Mouse (Mus musculus) hindbrain, embryonic 12.5 days (tissue): ENCODE results near the gene Gm4922. TPM values are rescaled to one million over a fixed set of nuclear protein-coding genes. Genes with fewer than 3 reads are reported as not detected.

Experiments used
- ATAC-seq: fragments of 200-750 bp; cut with Nextera tagmentation; 2 replicates; pipeline ENCODE4 v1.8.0; 2017; ENCODE audit warnings: moderate TSS enrichment; ENCODE audit not compliant: low FRiP score
- H3K27ac ChIP-seq: fragments of 300-500 bp; sonication (generic); 2 replicates; pipeline ENCODE4 v1.5.1; 2016; ENCODE audit warnings: mild to moderate bottlenecking
- H3K27me3 ChIP-seq: fragments of 300-500 bp; sonication (generic); 2 replicates; pipeline ENCODE4 v1.6.1; 2016; ENCODE audit warnings: mild to moderate bottlenecking
- H3K36me3 ChIP-seq: fragments of 300-500 bp; sonication (generic); 2 replicates; pipeline ENCODE4 v1.6.1; 2016; ENCODE audit warnings: mild to moderate bottlenecking
- H3K4me1 ChIP-seq: fragments of 300-500 bp; sonication (generic); 2 replicates; pipeline ENCODE4 v1.6.1; 2016
- H3K4me2 ChIP-seq: fragments of 300-500 bp; sonication (generic); replicated peaks from 2 replicates; pipeline ENCODE4 v1.6.1; 2016; ENCODE audit warnings: mild to moderate bottlenecking
- H3K4me3 ChIP-seq: fragments of 300-500 bp; sonication (generic); 2 replicates; pipeline ENCODE4 v1.5.1; 2016; ENCODE audit warnings: mild to moderate bottlenecking
- H3K9ac ChIP-seq: fragments of 300-500 bp; sonication (generic); 2 replicates; pipeline ENCODE4 v1.6.1; 2016; ENCODE audit warnings: mild to moderate bottlenecking, moderate library complexity
- H3K9me3 ChIP-seq: fragments of 300-500 bp; sonication (generic); replicated peaks from 2 replicates; pipeline ENCODE4 v1.6.1; 2016; ENCODE audit warnings: mild to moderate bottlenecking
- WGBS: fragments of 180-500 bp; shearing (Covaris S2); methylation state at CpG from one replicate; pipeline ENCODE4 v1.1.7; 2016; 5-methylcytosine and 5-hydroxymethylcytosine counted together
- polyA plus RNA-seq: library from polyadenylated mRNA; unstranded; fragments of >200 nt; fragmentation: Nextera tagmentation; extraction: Ambion mirVana; gene quantifications from 2 replicates; pipeline ENCODE4 v1.2.1, GENCODE M21; 2016

Gm4922 gene
- polyA plus RNA-seq: 0.16 and 0.25 TPM in 2 replicates

- 94% methylated on average over 1 of the region's 1 CpGs for WGBS
- no peaks in the 10 kb centered on the region for H3K36me3 ChIP-seq
- ATAC-seq: no peak
These were observed at the start of gene Gm4922 for GRCm38 (mm10) chr10:18786693-18787092. TSS of gene Gm4922 (minus strand) at chr10:18786793.

GRCm38 (mm10) chr10:18835684-18836479, 49.3 kb upstream of the Gm4922 start:
- H3K36me3 ChIP-seq: no peaks in the 10 kb centered on the region
- 47% methylated on average over 5 of the region's 6 CpGs for WGBS
- H3K27me3 ChIP-seq: no peaks in the 10 kb centered on the region
- no peak overlapping the region for H3K9ac ChIP-seq
- no peak overlapping the region for H3K4me3 ChIP-seq
- no peaks in the 10 kb centered on the region for H3K4me1 ChIP-seq
- H3K9me3 ChIP-seq: no peaks in the 10 kb centered on the region
- no peak overlapping the region for H3K27ac ChIP-seq
- ATAC-seq: no peak
- no peak overlapping the region for H3K4me2 ChIP-seq

More at GRCm38 (mm10) chr10:18786693-18787092, at the start of gene Gm4922:
- no peak within 1 kb of the TSS for H3K4me3 ChIP-seq
- no peak within 1 kb of the TSS for H3K27ac ChIP-seq
- H3K9ac ChIP-seq: no peak within 1 kb of the TSS
- H3K4me2 ChIP-seq: no peak within 1 kb of the TSS
- H3K27me3 ChIP-seq: no peaks in the 10 kb centered on the region
- H3K9me3 ChIP-seq: no peaks in the 10 kb centered on the region
- no peaks in the 10 kb centered on the region for H3K4me1 ChIP-seq

- Histone ChIP-seq H3K36me3 (no peaks in the 10 kb centered on the region), H3K27ac (no peak overlapping the region), H3K9ac (no peak overlapping the region), H3K4me1 (no peaks in the 10 kb centered on the region), H3K4me3 (no peak overlapping the region), H3K9me3 (no peaks in the 10 kb centered on the region), H3K4me2 (no peak overlapping the region), H3K27me3 (no peaks in the 10 kb centered on the region)
- 76% methylated on average over 2 of the region's 2 CpGs for WGBS
- ATAC-seq: no peak
These were observed 47.8 kb upstream of the Gm4922 start for GRCm38 (mm10) chr10:18834389-18834788.

GRCm38 (mm10) chr10:18831823-18832222, 45.2 kb upstream of the Gm4922 start:
- no peak for ATAC-seq
- H3K36me3 ChIP-seq: no peaks in the 10 kb centered on the region
- no peak overlapping the region for H3K27ac ChIP-seq
- 48% methylated on average over 7 of the region's 7 CpGs for WGBS
- no peak overlapping the region for H3K9ac ChIP-seq
- H3K4me1 ChIP-seq: no peaks in the 10 kb centered on the region
- H3K9me3 ChIP-seq: no peaks in the 10 kb centered on the region
- H3K27me3 ChIP-seq: no peaks in the 10 kb centered on the region
- H3K4me3 ChIP-seq: no peak overlapping the region
- no peak overlapping the region for H3K4me2 ChIP-seq

GRCm38 (mm10) chr10:18830359-18830758, 43.8 kb upstream of the Gm4922 start:
- H3K27ac ChIP-seq: no peak overlapping the region
- H3K9ac ChIP-seq: no peak overlapping the region
- H3K4me2 ChIP-seq: no peak overlapping the region
- no peaks in the 10 kb centered on the region for H3K27me3 ChIP-seq
- WGBS: 84% methylated on average over 4 of the region's 4 CpGs
- no peaks in the 10 kb centered on the region for H3K9me3 ChIP-seq
- H3K36me3 ChIP-seq: no peaks in the 10 kb centered on the region
- no peak for ATAC-seq
- H3K4me3 ChIP-seq: no peak overlapping the region
- no peaks in the 10 kb centered on the region for H3K4me1 ChIP-seq

GRCm38 (mm10) chr10:18827936-18828335, 41.3 kb upstream of the Gm4922 start:
- H3K36me3 ChIP-seq: no peaks in the 10 kb centered on the region
- H3K9ac ChIP-seq: no peak overlapping the region
- H3K4me1 ChIP-seq: no peaks in the 10 kb centered on the region
- no peak for ATAC-seq
- no peak overlapping the region for H3K4me2 ChIP-seq
- WGBS: 51% methylated on average over 2 of the region's 2 CpGs
- H3K27ac ChIP-seq: no peak overlapping the region
- no peaks in the 10 kb centered on the region for H3K9me3 ChIP-seq
- H3K4me3 ChIP-seq: no peak overlapping the region
- no peaks in the 10 kb centered on the region for H3K27me3 ChIP-seq

- Histone ChIP-seq H3K27ac (no peak overlapping the region), H3K9me3 (no peaks in the 10 kb centered on the region), H3K4me1 (no peaks in the 10 kb centered on the region), H3K4me2 (no peak overlapping the region), H3K4me3 (no peak overlapping the region), H3K27me3 (no peaks in the 10 kb centered on the region), H3K36me3 (no peaks in the 10 kb centered on the region), H3K9ac (no peak overlapping the region)
- WGBS: 77% methylated on average over 2 of the region's 2 CpGs
- ATAC-seq: no peak
These were observed 39.5 kb upstream of the Gm4922 start for GRCm38 (mm10) chr10:18826107-18826506.

- Histone ChIP-seq H3K9ac (no peak overlapping the region), H3K9me3 (no peaks in the 10 kb centered on the region), H3K4me1 (no peaks in the 10 kb centered on the region), H3K27me3 (no peaks in the 10 kb centered on the region), H3K4me3 (no peak overlapping the region), H3K36me3 (no peaks in the 10 kb centered on the region), H3K27ac (no peak overlapping the region), H3K4me2 (no peak overlapping the region)
- ATAC-seq: no peak
These were observed 38.5 kb upstream of the Gm4922 start for GRCm38 (mm10) chr10:18825143-18825542.

GRCm38 (mm10) chr10:18816560-18816959, 30.0 kb upstream of the Gm4922 start:
- no peak overlapping the region for H3K4me3 ChIP-seq
- ATAC-seq: 0 out of 2 replicates have a peak, but pooled peaks have one; percentile 66
- H3K9me3 ChIP-seq: no peaks in the 10 kb centered on the region
- no peaks in the 10 kb centered on the region for H3K27me3 ChIP-seq
- H3K9ac ChIP-seq: no peak overlapping the region
- no peak overlapping the region for H3K4me2 ChIP-seq
- H3K4me1 ChIP-seq: no peaks in the 10 kb centered on the region
- WGBS: 51% methylated on average over 5 of the region's 5 CpGs
- H3K27ac ChIP-seq: no peak overlapping the region
- H3K36me3 ChIP-seq: no peaks in the 10 kb centered on the region

- Histone ChIP-seq H3K36me3 (no peaks in the 10 kb centered on the region), H3K27ac (no peak overlapping the region), H3K9me3 (no peaks in the 10 kb centered on the region), H3K4me2 (no peak overlapping the region), H3K4me1 (no peaks in the 10 kb centered on the region), H3K4me3 (no peak overlapping the region), H3K9ac (no peak overlapping the region), H3K27me3 (no peaks in the 10 kb centered on the region)
- ATAC-seq: no peak
- 87% methylated on average over 2 of the region's 2 CpGs for WGBS
These were observed 25.2 kb upstream of the Gm4922 start for GRCm38 (mm10) chr10:18811751-18812150.

- 91% methylated on average over 4 of the region's 4 CpGs for WGBS
- Histone ChIP-seq H3K4me3 (no peak overlapping the region), H3K4me1 (no peaks in the 10 kb centered on the region), H3K27me3 (no peaks in the 10 kb centered on the region), H3K9me3 (no peaks in the 10 kb centered on the region), H3K27ac (no peak overlapping the region), H3K9ac (no peak overlapping the region), H3K4me2 (no peak overlapping the region), H3K36me3 (no peaks in the 10 kb centered on the region)
- no peak for ATAC-seq
These were observed 3.5 kb upstream of the Gm4922 start for GRCm38 (mm10) chr10:18790063-18790462.

- H3K27ac ChIP-seq: no peak overlapping the region
- H3K9ac ChIP-seq: no peak overlapping the region
- H3K4me3 ChIP-seq: no peak overlapping the region
- WGBS: 69% methylated on average over 1 of the region's 1 CpGs
- no peaks in the 10 kb centered on the region for H3K36me3 ChIP-seq
- no peaks in the 10 kb centered on the region for H3K27me3 ChIP-seq
- no peak overlapping the region for H3K4me2 ChIP-seq
- ATAC-seq: no peak
- no peaks in the 10 kb centered on the region for H3K9me3 ChIP-seq
- H3K4me1 ChIP-seq: no peaks in the 10 kb centered on the region
These were observed 2.0 kb upstream of the Gm4922 start for GRCm38 (mm10) chr10:18788601-18789000.

GRCm38 (mm10) chr10:18777546-18777945, 9.0 kb downstream of the Gm4922 start:
- no peak for ATAC-seq
- Histone ChIP-seq H3K36me3 (no peaks in the 10 kb centered on the region), H3K4me3 (no peak overlapping the region), H3K9me3 (no peaks in the 10 kb centered on the region), H3K9ac (no peak overlapping the region), H3K4me1 (peaks cover 5% of the 10 kb centered on the region; the same call in 1 of the 2 replicates), H3K4me2 (no peak overlapping the region), H3K27me3 (no peaks in the 10 kb centered on the region), H3K27ac (no peak overlapping the region)
- 46% methylated on average over 3 of the region's 3 CpGs for WGBS
